Comparison of ENCODE assay signal across 21 mouse cellular contexts in genomic region chr4:155517948-155518517, GRCm38 (mm10). TPM values are rescaled to one million over a fixed set of nuclear protein-coding genes. Genes with fewer than 3 reads are reported as not detected.
DNase-seq lines count a peak whose midpoint lies in the region; TF ChIP-seq lines count a peak whose summit lies in the region.
"Had no signal": no experiment of that assay in that cellular context is flagged by ENCODE, and none has a peak within 500 bp of the region (broad histone marks: within the 10 kb centered on the region; RNA-seq: fewer than 3 reads in every experiment).

No protein-coding gene starts in this region.

- WGBS in heart, adult 2 months = 80% methylated on average over 7 of the region's 7 CpGs

- H3K9ac ChIP-seq in heart, adult 2 months (ENCODE audit: low read depth, low read length) = no peak overlapping the region
- H3K9ac ChIP-seq: heart, embryonic 13.5 days; intestine, embryonic 15.5 days; limb, embryonic 15.5 days; midbrain, embryonic 13.5 days had no signal

- peaks cover 9% of the 10 kb centered on the region for H3K36me3 ChIP-seq in heart, adult 2 months (ENCODE audit: control insufficient read depth, insufficient read depth, low read length)
- H3K36me3 ChIP-seq: intestine, embryonic 15.5 days had no signal

- H3K4me1 ChIP-seq in heart, adult 2 months (ENCODE audit: control insufficient read depth, insufficient read depth, low read length) = peaks cover 5% of the 10 kb centered on the region
- H3K4me1 ChIP-seq: heart, embryonic 13.5 days; limb, embryonic 15.5 days; midbrain, embryonic 13.5 days had no signal

- no peak for TF ChIP-seq EP300 in heart, adult 2 months (IDR thresholded peaks at IDR 0.05; ENCODE audit: insufficient read depth, low read depth, low read length)

- peak; percentile 57 for TF ChIP-seq CTCF in heart, adult 2 months (IDR thresholded peaks at IDR 0.05)
- peak; percentile 31; the same call in 1 of the 2 replicates for TF ChIP-seq CTCF in left cerebral cortex, adult 2 months (IDR thresholded peaks at IDR 0.05)

- H3K79me2 ChIP-seq in heart, adult 2 months (replicated peaks; ENCODE audit: control insufficient read depth, insufficient read depth, low read length) = peaks cover 15% of the 10 kb centered on the region

- H3K4me3 ChIP-seq in heart, adult 2 months = no peak overlapping the region
- no peak overlapping the region for H3K4me3 ChIP-seq in left cerebral cortex, adult 2 months
- H3K4me3 ChIP-seq: heart, embryonic 13.5 days; intestine, embryonic 15.5 days; limb, embryonic 15.5 days; midbrain, embryonic 13.5 days had no signal

- intact Hi-C loops in heart, adult 2 months (cut with DNase I) = loop anchor here (5.0 kb wide), 1 partner anchor 36 kb away; no protein-coding TSS in a partner anchor
- intact Hi-C loops in left cerebral cortex, adult 2 months (cut with DNase I) = no loop called here
- intact Hi-C loops in left cerebral cortex, postnatal 10 days (cut with DNase I) = no loop called here

- no peaks in the 10 kb centered on the region for H3K27me3 ChIP-seq in heart, adult 2 months (ENCODE audit: control insufficient read depth, insufficient read depth, low read length)
- H3K27me3 ChIP-seq: heart, embryonic 13.5 days; intestine, embryonic 15.5 days; limb, embryonic 15.5 days; midbrain, embryonic 13.5 days had no signal

- TF ChIP-seq POLR2A in heart, adult 2 months (IDR thresholded peaks at IDR 0.05; ENCODE audit: insufficient read depth, low read depth, low read length) = no peak

- no peak for DNase-seq in heart, adult 2 months
- no peak for DNase-seq in heart, postnatal 4 days
- DNase-seq in left cerebral cortex, adult 2 months (ENCODE audit: extremely low spot score in 1 of 2, low spot score in 2 of 2) = no peak
- DNase-seq in left cerebral cortex, postnatal 10 days (ENCODE audit: extremely low spot score in 1 of 2, low spot score in 2 of 2) = no peak
- DNase-seq in thymus, postnatal 4 days = peak; percentile 30
- DNase-seq in thymus, postnatal 36 days = no peak
- no peak for DNase-seq in cerebellum, adult 11-12 months
- no peak for DNase-seq in adrenal gland, postnatal 25 days
- DNase-seq: cerebellum, adult 11 months; cerebellum, postnatal 36 days; gastrocnemius, postnatal 14 days; layer of hippocampus, adult 9-11 months; right cerebral cortex, adult 18-20 months; spleen, adult 18-20 months had no signal

- H3K27ac ChIP-seq in heart, adult 2 months = no peak overlapping the region
- no peak overlapping the region for H3K27ac ChIP-seq in left cerebral cortex, adult 2 months
- H3K27ac ChIP-seq: heart, embryonic 13.5 days; intestine, embryonic 15.5 days; limb, embryonic 15.5 days; macrophage; midbrain, embryonic 13.5 days had no signal

RNA-seq across cellular contexts. Expression of gene Gnb1, which starts 26.9 kb away (rescaled TPM):
- 100 to 1,000 TPM; 147 to 151 TPM for total RNA-seq in heart, adult 2 months (2021)
- polyA plus RNA-seq in heart, adult 2 months (2012; rRNA removed) = 257 and 332 TPM in 2 replicates
- total RNA-seq in heart, postnatal 4 days (2021) = 100 to 1,000 TPM; 386 to 391 TPM
- total RNA-seq in left cerebral cortex, adult 2 months (2021) = 100 to 1,000 TPM; 853 to 870 TPM
- total RNA-seq in left cerebral cortex, postnatal 10 days (2021) = 1,000 to 10,000 TPM; 1,230 to 1,248 TPM
- total RNA-seq in adrenal gland, postnatal 25 days (2021) = 309 and 392 TPM in 2 replicates

RNA-seq across cellular contexts. Expression of gene Nadk, which starts 44.1 kb away (rescaled TPM):
- total RNA-seq in heart, adult 2 months (2021) = 10 to 100 TPM; 28.4 to 33.2 TPM
- polyA plus RNA-seq in heart, adult 2 months (2012; rRNA removed) = 42.0 and 49.5 TPM in 2 replicates
- 10 to 100 TPM; 33.6 to 36.3 TPM for total RNA-seq in heart, postnatal 4 days (2021)
- total RNA-seq in left cerebral cortex, adult 2 months (2021) = 10 to 100 TPM; 55.9 to 58.2 TPM
- 10 to 100 TPM; 47.9 TPM for total RNA-seq in left cerebral cortex, postnatal 10 days (2021)
- total RNA-seq in adrenal gland, postnatal 25 days (2021) = 294 and 306 TPM in 2 replicates

RNA-seq across cellular contexts. Expression of gene Tmem52, which starts 49.1 kb away (rescaled TPM):
- 10 to 100 TPM in 1 of 2 experiments, 1 to 10 TPM in 1; 7.0 to 11.2 TPM for total RNA-seq in heart, adult 2 months (2021)
- 2.1 and 4.8 TPM in 2 replicates for polyA plus RNA-seq in heart, adult 2 months (2012; rRNA removed)
- total RNA-seq in heart, postnatal 4 days (2021) = not detected
- total RNA-seq in left cerebral cortex, adult 2 months (2021) = 1 to 10 TPM; 1.7 to 1.9 TPM
- 1 to 10 TPM in 1 of 2 experiments, not detected in 1; 2.4 TPM for total RNA-seq in left cerebral cortex, postnatal 10 days (2021)
- total RNA-seq in adrenal gland, postnatal 25 days (2021) = 5.1 and 7.3 TPM in 2 replicates
- polyA plus RNA-seq: C2C12; embryonic facial prominence, embryonic 11.5 days; heart, embryonic 13.5 days; macrophage; midbrain, embryonic 13.5 days had no signal
